Comparison of ENCODE assay signal across 8 mouse cellular contexts in genomic region chr16:11203600-11204390, GRCm38 (mm10). TPM values are rescaled to one million over a fixed set of nuclear protein-coding genes. Genes with fewer than 3 reads are reported as not detected.
DNase-seq lines count a peak whose midpoint lies in the region; ATAC-seq and TF ChIP-seq lines count a peak whose summit lies in the region.

No protein-coding gene starts in this region.

- H3K27ac ChIP-seq in heart, embryonic 14.5 days (replicated peaks in 1 of 2; ENCODE audit: control insufficient read depth in 1 of 2, insufficient read depth in 1 of 2, low read depth in 2 of 2, low read length in 2 of 2) = peak overlapping the region; percentile 50 to 86; a peak in 3 of 4 replicates
- H3K27ac ChIP-seq in CH12.LX (ENCODE audit: insufficient read depth, low read depth) = no peak overlapping the region
- peak overlapping the region; percentile 83 for H3K27ac ChIP-seq in liver, embryonic 13.5 days

- dilution Hi-C loops in CH12.LX (cut with MboI; ENCODE audit: extremely low pct_ligation_motif_present, extremely low pct_unique_long_range_greater_than_20kb, low sequenced_read_pairs) = no loop called here

- H3K36me3 ChIP-seq in heart, embryonic 14.5 days (ENCODE audit: control insufficient read depth, insufficient read depth, low read length) = peaks cover 51% of the 10 kb centered on the region
- peaks cover 31 to 57% of the 10 kb centered on the region in 2 experiments for H3K36me3 ChIP-seq in CH12.LX (replicated peaks in 1 of 2; ENCODE audit: control insufficient read depth in 1 of 2, insufficient read depth in 1 of 2, low read length in 1 of 2)
- peaks cover 53% of the 10 kb centered on the region for H3K36me3 ChIP-seq in liver, embryonic 13.5 days

- no peak for DNase-seq in heart, postnatal 10 days
- no peak for DNase-seq in CH12.LX (ENCODE audit: extremely low read depth)
- peak; percentile 11 for DNase-seq in liver, embryonic 13.5 days
- DNase-seq in thymus, postnatal 4 days = peak; percentile 14
- no peak for DNase-seq in retina, embryonic 14.5 days (ENCODE audit: low spot score)
- DNase-seq in frontal cortex, postnatal 25 days (ENCODE audit: low spot score in 2 of 2) = no peak

- H3K4me2 ChIP-seq in heart, embryonic 14.5 days (ENCODE audit: low read length) = peak overlapping the region; percentile 93
- H3K4me2 ChIP-seq in CH12.LX (ENCODE audit: insufficient read depth, low read depth, poor library complexity, severe bottlenecking) = peak overlapping the region; percentile 99
- H3K4me2 ChIP-seq in liver, embryonic 13.5 days = peak overlapping the region; percentile 91

- H3K4me1 ChIP-seq in heart, embryonic 14.5 days (ENCODE audit: control insufficient read depth in 2 of 2, insufficient read depth in 2 of 2, low read length in 2 of 2) = peaks cover 2 to 19% of the 10 kb centered on the region in 2 experiments; a peak in 3 of 4 replicates
- peaks cover 3 to 49% of the 10 kb centered on the region in 2 experiments for H3K4me1 ChIP-seq in CH12.LX (ENCODE audit: control insufficient read depth in 1 of 2, insufficient read depth in 2 of 2)
- peaks cover 48% of the 10 kb centered on the region for H3K4me1 ChIP-seq in liver, embryonic 13.5 days (replicated peaks)

- H3K4me3 ChIP-seq in heart, embryonic 14.5 days (ENCODE audit: control insufficient read depth in 1 of 2, insufficient read depth in 1 of 2, low read depth in 1 of 2, low read length in 2 of 2) = peak overlapping the region; percentile 67 to 71
- peak overlapping the region; percentile 66 to 83 (median 68) for H3K4me3 ChIP-seq in CH12.LX (replicated peaks in 1 of 3; ENCODE audit: low read depth in 2 of 3, low read length in 2 of 3, poor library complexity in 1 of 3)
- peak overlapping the region; percentile 92 for H3K4me3 ChIP-seq in liver, embryonic 13.5 days (replicated peaks)

- no peak for TF ChIP-seq EP300 in CH12.LX (IDR thresholded peaks at IDR 0.05; ENCODE audit: low read length)

- TF ChIP-seq CTCF in CH12.LX (conservative IDR thresholded peaks at IDR 0.05 in 1 of 2, IDR thresholded peaks at IDR 0.05 in 1 of 2; ENCODE audit: low read depth in 2 of 2, low read length in 2 of 2) = no peak

- H3K9ac ChIP-seq in heart, embryonic 14.5 days (ENCODE audit: low read length) = peak overlapping the region; percentile 92
- H3K9ac ChIP-seq in CH12.LX (ENCODE audit: insufficient read depth, low read depth) = peak overlapping the region; percentile 88
- H3K9ac ChIP-seq in liver, embryonic 13.5 days = peak overlapping the region; percentile 89

- in situ Hi-C loops in CH12.LX (cut with MboI; ENCODE audit: low pct_ligation_motif_present, low pct_unique_long_range_greater_than_20kb, low sequenced_read_pairs) = no loop called here

- peaks cover 59% of the 10 kb centered on the region for H3K79me2 ChIP-seq in CH12.LX (replicated peaks; ENCODE audit: control insufficient read depth, extremely low read depth, insufficient read depth, poor library complexity, severe bottlenecking)

- H3K27me3 ChIP-seq in heart, embryonic 14.5 days (ENCODE audit: control insufficient read depth, insufficient read depth, low read length) = no peaks in the 10 kb centered on the region
- H3K27me3 ChIP-seq in CH12.LX (replicated peaks) = no peaks in the 10 kb centered on the region
- H3K27me3 ChIP-seq in liver, embryonic 13.5 days = no peaks in the 10 kb centered on the region

- WGBS in heart, embryonic 14.5 days = 5% methylated on average over 24 of the region's 24 CpGs
- 2% methylated on average over 24 of the region's 24 CpGs for WGBS in liver, embryonic 13.5 days (ENCODE audit: insufficient replicate concordance)

- no peak for TF ChIP-seq RAD21 in CH12.LX (IDR thresholded peaks at IDR 0.05; ENCODE audit: low read depth, low read length)

- H3K9me3 ChIP-seq in heart, embryonic 14.5 days (ENCODE audit: control insufficient read depth, low read length) = no peaks in the 10 kb centered on the region
- no peaks in the 10 kb centered on the region for H3K9me3 ChIP-seq in CH12.LX (replicated peaks; ENCODE audit: low read length)
- no peaks in the 10 kb centered on the region for H3K9me3 ChIP-seq in liver, embryonic 13.5 days (replicated peaks)

- intact Hi-C loops in heart, postnatal 10 days (cut with DNase I) = loop anchor here (1.0 to 10.0 kb wide), 3 partner anchors 27 to 211 kb away; partner anchors contain the start of genes Snx29 and Zc3h7a

- TF ChIP-seq POLR2A in CH12.LX (IDR thresholded peaks at IDR 0.05; ENCODE audit: low read depth, low read length) = no peak

- ATAC-seq in heart, embryonic 14.5 days (ENCODE audit: insufficient number of reproducible peaks, insufficient read depth, low FRiP score, low read depth) = no peak
- ATAC-seq in erythroid progenitor cell, adult 5-6 weeks (replicated peaks; ENCODE audit: low FRiP score, poor library complexity, severe bottlenecking) = peak; percentile 62
- peak; percentile 67 for ATAC-seq in liver, embryonic 13.5 days (ENCODE audit: low read depth)

TF ChIP-seq in CH12.LX, 34 proteins besides CTCF, POLR2A, EP300 and RAD21:
- TF ChIP-seq MYC (IDR thresholded peaks at IDR 0.05; ENCODE audit: low read depth, low read length) = no peak
- TF ChIP-seq SMC3 (IDR thresholded peaks at IDR 0.05; ENCODE audit: low read depth, low read length) = no peak
- TF ChIP-seq USF1 (IDR thresholded peaks at IDR 0.05; ENCODE audit: low read depth, low read length) = no peak
- TF ChIP-seq E2F4 (IDR thresholded peaks at IDR 0.05; ENCODE audit: insufficient replicate concordance, low read depth, low read length) = no peak
- no peak for TF ChIP-seq CHD1 (IDR thresholded peaks at IDR 0.05; ENCODE audit: low read depth, low read length)
- TF ChIP-seq MAX (IDR thresholded peaks at IDR 0.05; ENCODE audit: low read length) = no peak
- TF ChIP-seq IRF4 (IDR thresholded peaks at IDR 0.05; ENCODE audit: low read depth, low read length) = no peak
- TF ChIP-seq RCOR1 (conservative IDR thresholded peaks at IDR 0.05; ENCODE audit: low read depth, low read length) = no peak

RNA-seq across cellular contexts. Expression of gene Rsl1d1, which starts 0.7 kb away (rescaled TPM):
- polyA plus RNA-seq in heart, embryonic 14.5 days (2014; fragmentation: Nextera tagmentation; extraction: Ambion mirVana) = 119 and 124 TPM in 2 replicates
- 10 to 100 TPM; 56.8 to 57.4 TPM for total RNA-seq in heart, postnatal 10 days (2021)
- total RNA-seq in CH12.LX (2012; rRNA removed) = 177 and 244 TPM in 2 replicates
- total RNA-seq in CH12.LX (2014; rRNA removed) = 697 and 769 TPM in 2 replicates
- polyA plus RNA-seq in CH12.LX (2012; ENCODE audit: insufficient read length, low read depth) = 494 and 495 TPM in 2 replicates
- total RNA-seq in erythroid progenitor cell, adult 5-6 weeks (2015; ENCODE audit: low replicate concordance) = 33.5 and 68.3 TPM in 2 replicates
- total RNA-seq in erythroid progenitor cell, adult 5-6 weeks (2017; ENCODE audit: low replicate concordance) = 29.4 and 40.6 TPM in 2 replicates
- 161 and 200 TPM in 2 replicates for polyA plus RNA-seq in liver, embryonic 13.5 days (2015; fragmentation: Nextera tagmentation; extraction: Ambion mirVana)

RNA-seq across cellular contexts. Expression of gene Zc3h7a, which starts 27.6 kb away (rescaled TPM):
- polyA plus RNA-seq in heart, embryonic 14.5 days (2014; fragmentation: Nextera tagmentation; extraction: Ambion mirVana) = 70.6 and 72.1 TPM in 2 replicates
- total RNA-seq in heart, postnatal 10 days (2021) = 10 to 100 TPM; 41.3 to 51.3 TPM
- total RNA-seq in CH12.LX (2012; rRNA removed) = 78.6 and 85.3 TPM in 2 replicates
- total RNA-seq in CH12.LX (2014; rRNA removed) = 177 and 242 TPM in 2 replicates
- polyA plus RNA-seq in CH12.LX (2012; ENCODE audit: insufficient read length, low read depth) = 171 and 177 TPM in 2 replicates
- 101 and 118 TPM in 2 replicates for total RNA-seq in erythroid progenitor cell, adult 5-6 weeks (2015; ENCODE audit: low replicate concordance)
- 128 and 160 TPM in 2 replicates for total RNA-seq in erythroid progenitor cell, adult 5-6 weeks (2017; ENCODE audit: low replicate concordance)
- 27.1 and 36.3 TPM in 2 replicates for polyA plus RNA-seq in liver, embryonic 13.5 days (2015; fragmentation: Nextera tagmentation; extraction: Ambion mirVana)

RNA-seq across cellular contexts. Expression of gene Gspt1, which starts 50.3 kb away (rescaled TPM):
- polyA plus RNA-seq in heart, embryonic 14.5 days (2014; fragmentation: Nextera tagmentation; extraction: Ambion mirVana) = 56.6 and 58.1 TPM in 2 replicates
- total RNA-seq in heart, postnatal 10 days (2021) = 10 to 100 TPM; 75.1 to 83.5 TPM
- total RNA-seq in CH12.LX (2012; rRNA removed) = 111 and 132 TPM in 2 replicates
- total RNA-seq in CH12.LX (2014; rRNA removed) = 147 and 151 TPM in 2 replicates
- 502 and 886 TPM in 2 replicates for polyA plus RNA-seq in CH12.LX (2012; ENCODE audit: insufficient read length, low read depth)
- total RNA-seq in erythroid progenitor cell, adult 5-6 weeks (2015; ENCODE audit: low replicate concordance) = 105 and 130 TPM in 2 replicates
- 31.5 and 32.0 TPM in 2 replicates for total RNA-seq in erythroid progenitor cell, adult 5-6 weeks (2017; ENCODE audit: low replicate concordance)
- 61.0 and 67.3 TPM in 2 replicates for polyA plus RNA-seq in liver, embryonic 13.5 days (2015; fragmentation: Nextera tagmentation; extraction: Ambion mirVana)

Comparison
In these comparisons a context has a peak if more than half of its experiments do, and no peak if none do; other contexts are left out.
1. DNase-seq: peak in liver, embryonic 13.5 days (single experiment) and thymus, postnatal 4 days (single experiment); none in heart, postnatal 10 days (0 of 2), CH12.LX (single experiment), retina, embryonic 14.5 days (single experiment) and frontal cortex, postnatal 25 days (0 of 2).
2. Peak in every context shown above with its lines, with median percentiles within 50 percentile points of each other: H3K4me2 ChIP-seq, H3K4me3 ChIP-seq and H3K9ac ChIP-seq.